ENCODE assay signal across 9 mouse cellular contexts in genomic region chr14:61834291-61834936, GRCm38 (mm10).
DNase-seq lines count a peak whose midpoint lies in the region; ATAC-seq lines count a peak whose summit lies in the region.
"Had no signal": no experiment of that assay in that cellular context is flagged by ENCODE, and none has a peak within 500 bp of the region (broad histone marks: within the 10 kb centered on the region; RNA-seq: fewer than 3 reads in every experiment).

No protein-coding gene starts in this region.

- no peak overlapping the region for H3K4me3 ChIP-seq in heart, embryonic 10.5 days
- no peak overlapping the region for H3K4me3 ChIP-seq in limb, embryonic 15.5 days
- H3K4me3 ChIP-seq: layer of hippocampus, adult 2 months had no signal

- no peaks in the 10 kb centered on the region for H3K36me3 ChIP-seq in heart, embryonic 10.5 days
- no peaks in the 10 kb centered on the region for H3K36me3 ChIP-seq in limb, embryonic 15.5 days

- peak; percentile 10 for DNase-seq in heart, postnatal 4 days
- no peak for DNase-seq in heart, embryonic 10.5 days (ENCODE audit: low spot score)
- DNase-seq in right cerebral cortex, postnatal 10 days (ENCODE audit: low spot score in 2 of 2): peak; percentile 30 to 35
- no peak for DNase-seq in right cerebral cortex, postnatal 36 days (ENCODE audit: low spot score in 2 of 2)
- peak; percentile 59 for DNase-seq in yolk sac, embryonic 10.5 days (ENCODE audit: low spot score)
- no peak for DNase-seq in right cerebral cortex, postnatal 25 days

- H3K4me2 ChIP-seq in limb, embryonic 15.5 days: no peak overlapping the region; the same call in 1 of the 2 replicates

- no peaks in the 10 kb centered on the region for H3K9me3 ChIP-seq in heart, embryonic 10.5 days
- no peaks in the 10 kb centered on the region for H3K9me3 ChIP-seq in limb, embryonic 15.5 days

- WGBS in heart, embryonic 10.5 days: 46% methylated on average over 8 of the region's 8 CpGs
- 50% methylated on average over 8 of the region's 8 CpGs for WGBS in limb, embryonic 15.5 days

- no peak overlapping the region for H3K27ac ChIP-seq in heart, embryonic 10.5 days
- H3K27ac ChIP-seq in limb, embryonic 15.5 days: no peak overlapping the region
- H3K27ac ChIP-seq: layer of hippocampus, adult 2 months had no signal

- H3K9ac ChIP-seq in limb, embryonic 15.5 days: no peak overlapping the region

- ATAC-seq in limb, embryonic 15.5 days (ENCODE audit: insufficient number of reproducible peaks, low FRiP score, low TSS enrichment, low read depth): peak; percentile 63; the same call in 1 of the 2 replicates
- no peak for ATAC-seq in inflammation-experienced regulatory T-cells, adult 6 months

- no peaks in the 10 kb centered on the region for H3K4me1 ChIP-seq in heart, embryonic 10.5 days
- H3K4me1 ChIP-seq in limb, embryonic 15.5 days: peaks cover 11% of the 10 kb centered on the region

- no peaks in the 10 kb centered on the region for H3K27me3 ChIP-seq in heart, embryonic 10.5 days (ENCODE audit: insufficient read depth, poor library complexity, severe bottlenecking)
- H3K27me3 ChIP-seq in limb, embryonic 15.5 days: no peaks in the 10 kb centered on the region

Comparison
In these comparisons a context has a peak if more than half of its experiments do, and no peak if none do; other contexts are left out.
1. DNase-seq: peak in heart, postnatal 4 days (single experiment), right cerebral cortex, postnatal 10 days (2 of 2) and yolk sac, embryonic 10.5 days (single experiment); none in heart, embryonic 10.5 days (single experiment), right cerebral cortex, postnatal 36 days (0 of 2) and right cerebral cortex, postnatal 25 days (single experiment).